Mouse (Mus musculus) hindlimb bud, embryonic 11.5 days (tissue): Measurements from ENCODE around the gene Mrc2.

Experiments
- DNase-seq: peaks from one replicate; pipeline ENCODE4 v3.0.0-alpha.2; 2012; ENCODE audit warnings: low read depth, low spot score; ENCODE audit errors: extremely low spot score

Gene Mrc2

DNA sequence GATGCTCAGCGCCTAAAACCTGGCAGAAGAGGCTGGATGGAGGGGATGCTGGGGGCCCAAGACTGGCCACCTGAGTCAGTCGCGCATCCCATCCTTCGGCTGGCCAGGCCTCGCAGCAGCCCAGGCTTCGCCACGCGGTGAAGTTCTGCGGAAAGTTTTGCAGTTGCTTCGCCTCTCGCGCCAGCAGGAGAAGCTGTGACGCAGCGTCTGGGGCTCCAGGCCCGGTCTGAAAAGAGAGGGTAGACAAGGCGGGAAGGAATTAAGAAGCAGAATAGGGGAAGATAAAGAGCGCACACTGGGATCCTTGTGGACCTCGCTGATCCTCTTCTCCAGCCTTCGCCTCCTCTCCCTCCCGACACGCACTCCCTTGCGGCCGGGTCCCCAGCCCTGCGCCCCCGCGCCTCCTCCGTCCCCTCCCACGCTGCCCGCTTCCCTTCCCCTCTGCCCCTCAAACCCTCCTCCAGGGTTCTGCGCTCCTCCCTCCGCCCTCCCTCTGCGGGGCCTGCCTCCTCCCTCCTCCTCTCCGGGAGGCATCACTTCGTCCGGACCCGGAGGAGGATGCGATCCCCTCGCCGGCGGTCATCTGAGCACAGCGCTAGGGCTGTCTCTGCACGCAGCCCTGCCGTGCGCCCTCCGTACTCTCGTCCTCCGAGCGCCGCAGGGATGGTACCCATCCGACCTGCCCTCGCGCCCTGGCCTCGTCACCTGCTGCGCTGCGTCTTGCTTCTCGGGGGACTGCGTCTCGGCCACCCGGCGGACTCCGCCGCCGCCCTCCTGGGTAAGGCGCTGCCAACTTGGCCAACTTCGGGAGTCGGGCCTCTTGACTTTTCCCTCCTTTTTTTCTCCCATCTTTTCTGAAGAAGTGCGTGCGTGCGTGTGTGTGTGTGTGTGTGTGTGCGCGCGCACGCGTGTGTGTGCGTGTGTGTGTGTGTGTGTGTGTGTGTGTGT lies at the start of gene Mrc2:
TSS of gene Mrc2 (plus strand) at position 520 of the 948 bp plus-strand sequence.
- DNase-seq, result peak; percentile 39

DNA sequence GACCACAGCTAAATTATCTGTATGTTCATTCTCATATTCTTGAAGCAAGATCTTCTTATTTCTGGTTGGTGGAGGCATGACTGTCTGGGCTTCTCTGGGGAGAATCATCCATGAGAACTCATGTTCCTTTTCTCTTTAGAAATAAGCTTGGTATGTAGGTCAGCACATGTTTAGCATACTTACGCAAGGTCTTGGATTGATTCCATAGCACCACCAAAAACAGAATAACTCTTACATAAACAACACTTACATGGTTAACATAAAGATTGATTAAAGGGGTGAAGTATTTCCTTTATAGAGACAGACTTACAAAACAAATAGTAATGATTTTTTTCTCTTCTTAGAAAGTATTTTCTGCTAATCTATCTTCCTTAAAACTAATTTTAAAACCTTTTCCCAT lies 46.1 kb upstream of the Mrc2 start:
- no peak for DNase-seq

DNA sequence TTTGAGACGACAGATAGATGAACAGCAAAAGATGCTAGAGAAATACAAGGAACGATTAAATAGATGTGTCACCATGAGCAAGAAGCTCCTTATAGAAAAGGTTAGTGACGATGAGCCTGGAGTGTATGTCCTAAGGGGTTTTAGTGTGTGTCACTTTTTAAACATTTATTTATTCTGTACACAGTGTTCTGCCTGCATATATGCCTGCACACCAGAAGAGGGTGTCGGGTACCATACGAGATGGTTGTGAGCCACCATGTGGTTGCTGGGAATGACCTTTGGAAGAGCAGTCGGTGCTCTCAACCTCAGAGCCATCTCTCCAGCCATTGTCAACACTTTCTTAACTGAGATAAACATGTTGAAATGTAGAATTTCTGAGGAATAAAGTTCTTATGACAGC lies 45.7 kb upstream of the Mrc2 start:
- DNase-seq, result no peak

DNA sequence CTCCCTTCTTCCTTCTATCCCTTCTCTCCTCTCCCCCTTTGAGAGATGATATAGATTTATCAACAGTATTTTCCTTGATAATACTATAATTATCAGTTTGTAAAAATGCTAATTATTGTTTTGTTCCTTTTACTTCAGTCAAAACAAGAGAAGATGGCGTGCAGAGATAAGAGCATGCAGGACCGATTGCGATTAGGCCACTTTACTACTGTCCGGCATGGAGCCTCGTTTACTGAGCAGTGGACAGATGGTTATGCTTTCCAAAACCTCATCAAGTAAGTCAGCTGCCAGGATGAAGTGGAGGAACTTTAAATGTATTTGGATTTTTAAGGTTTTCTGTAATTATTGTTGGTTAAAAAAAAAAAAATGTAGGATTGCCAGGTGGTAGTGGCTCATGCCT lies 45.1 kb upstream of the Mrc2 start:
- no peak for DNase-seq

DNA sequence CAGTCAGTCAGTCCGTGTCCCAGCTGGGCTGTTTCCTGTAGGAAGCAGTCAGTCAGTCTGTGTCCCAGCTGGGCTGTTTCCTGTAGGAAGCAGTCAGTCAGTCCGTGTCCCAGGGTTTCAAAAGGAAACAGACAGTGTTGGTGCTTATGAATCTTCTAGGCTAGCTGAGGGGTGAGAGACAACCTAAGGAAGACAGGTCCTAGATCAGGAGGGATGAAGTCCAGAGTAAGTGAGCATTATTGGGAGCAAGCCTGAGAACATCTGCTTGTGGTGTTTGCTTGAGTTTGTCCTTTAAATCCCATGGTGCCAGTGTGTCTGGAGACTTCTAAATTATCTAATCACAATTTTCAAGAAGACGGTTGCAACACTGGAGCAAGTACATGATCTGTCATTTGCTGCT lies 32.7 kb upstream of the Mrc2 start:
- DNase-seq, result no peak

- no peak for DNase-seq
Observed at GRCm38 (mm10) chr11:105261116-105261515, 31.3 kb upstream of the Mrc2 start.

- no peak for DNase-seq
Observed at GRCm38 (mm10) chr11:105261601-105262351, 30.7 kb upstream of the Mrc2 start.

DNA sequence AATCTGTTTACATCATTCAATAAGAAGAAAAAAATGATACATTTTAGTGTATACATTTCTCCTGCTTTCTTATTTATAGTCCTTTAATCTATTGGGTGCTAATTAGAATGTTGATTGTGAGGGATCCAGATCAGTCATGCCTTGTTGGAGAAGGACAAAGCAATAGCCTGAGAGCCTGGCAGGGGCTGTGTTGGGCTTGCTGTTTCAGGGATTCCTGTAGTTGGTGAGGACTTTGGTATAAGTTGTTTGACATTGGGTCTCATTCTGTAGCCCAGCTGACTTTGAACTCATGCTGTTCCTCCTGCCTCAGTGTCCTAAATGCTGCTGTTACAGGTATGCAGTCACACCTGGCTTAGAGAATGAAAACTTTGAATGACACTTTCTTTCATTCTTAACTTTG lies 27.9 kb upstream of the Mrc2 start:
- DNase-seq, result no peak

- no peak for DNase-seq
Observed at GRCm38 (mm10) chr11:105264988-105265387, 27.5 kb upstream of the Mrc2 start.

DNA sequence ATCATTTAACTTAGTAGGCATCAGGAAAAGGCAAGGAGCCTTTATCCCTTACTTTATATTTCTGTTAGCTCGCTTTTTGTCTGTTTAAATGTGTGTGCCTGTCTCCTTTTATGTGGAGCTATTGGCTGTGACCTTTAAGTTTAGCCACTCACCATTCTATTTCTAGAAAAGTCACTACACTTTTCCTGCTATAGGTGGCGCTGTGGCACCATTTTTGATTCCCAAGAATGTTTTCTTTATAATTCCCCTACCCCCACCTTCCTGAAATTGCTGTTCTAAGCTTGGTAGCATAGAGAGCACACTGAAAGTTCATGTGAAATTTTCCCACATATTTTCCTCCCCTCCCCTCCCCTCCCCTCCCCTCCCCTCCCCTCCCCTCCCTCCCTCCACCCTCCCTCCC lies 22.3 kb upstream of the Mrc2 start:
- peak; percentile 62 for DNase-seq

- DNase-seq, result no peak
Observed at GRCm38 (mm10) chr11:105280456-105280855, 12.0 kb upstream of the Mrc2 start.

GRCm38 (mm10) chr11:105281291-105281690 lies 11.2 kb upstream of the Mrc2 start:
- DNase-seq, result no peak

DNA sequence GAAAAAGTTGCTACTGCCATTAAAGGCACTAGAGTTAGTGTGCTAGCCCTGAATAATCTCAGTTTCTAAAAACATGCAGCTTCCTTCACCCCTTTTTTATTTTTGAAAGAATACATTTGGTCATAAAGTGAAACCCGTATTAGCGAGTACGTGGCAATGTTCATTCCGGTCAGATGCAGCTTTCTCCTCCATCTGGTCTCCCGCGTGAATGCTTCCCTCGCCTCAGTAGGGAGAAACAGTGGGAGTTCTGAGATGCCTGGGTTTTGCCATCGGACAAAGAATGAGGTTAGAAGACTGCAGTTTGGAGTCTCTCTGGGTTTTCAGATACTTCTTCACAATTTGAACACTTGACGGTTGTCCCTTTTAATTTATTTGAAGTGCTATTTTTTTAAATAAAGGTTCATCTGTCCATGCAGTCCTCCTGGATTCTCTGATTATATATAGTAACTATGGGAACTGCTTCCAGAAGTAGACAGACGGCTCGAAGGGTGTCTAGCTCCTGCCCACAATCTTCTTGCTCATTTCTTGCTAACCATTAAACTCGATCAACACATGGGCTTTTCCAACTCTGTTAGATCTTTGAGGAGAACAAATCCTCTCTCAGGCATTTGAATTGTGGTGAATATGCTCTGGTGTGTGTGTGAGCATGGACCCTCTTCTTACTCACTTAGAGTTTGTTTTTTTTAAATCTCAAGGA lies 10.5 kb upstream of the Mrc2 start:
- DNase-seq, result no peak

- DNase-seq, result no peak
Observed at GRCm38 (mm10) chr11:105282460-105282859, 10.0 kb upstream of the Mrc2 start.

DNA sequence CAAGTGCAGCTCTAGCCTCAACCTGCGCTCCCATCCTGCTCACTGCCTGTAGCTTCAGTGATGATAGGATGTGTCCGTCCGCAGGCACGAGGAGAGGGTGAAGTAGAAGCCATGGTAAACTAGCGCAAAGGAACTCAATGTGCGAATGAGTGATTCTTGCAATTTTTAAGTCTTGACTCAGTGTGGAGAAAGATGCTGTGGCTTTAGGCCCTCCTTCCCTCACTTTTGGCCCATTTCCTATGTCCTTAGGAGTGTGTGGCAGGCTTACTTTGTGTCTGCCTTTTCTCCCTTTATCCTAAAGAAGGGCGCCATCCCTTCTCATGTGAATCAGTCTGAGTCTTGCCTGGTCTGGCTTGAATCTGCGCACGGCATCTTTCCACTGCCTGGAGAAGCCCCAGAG lies 9.4 kb upstream of the Mrc2 start:
- DNase-seq, result no peak

GRCm38 (mm10) chr11:105285720-105286119 lies 6.7 kb upstream of the Mrc2 start:
- no peak for DNase-seq

DNA sequence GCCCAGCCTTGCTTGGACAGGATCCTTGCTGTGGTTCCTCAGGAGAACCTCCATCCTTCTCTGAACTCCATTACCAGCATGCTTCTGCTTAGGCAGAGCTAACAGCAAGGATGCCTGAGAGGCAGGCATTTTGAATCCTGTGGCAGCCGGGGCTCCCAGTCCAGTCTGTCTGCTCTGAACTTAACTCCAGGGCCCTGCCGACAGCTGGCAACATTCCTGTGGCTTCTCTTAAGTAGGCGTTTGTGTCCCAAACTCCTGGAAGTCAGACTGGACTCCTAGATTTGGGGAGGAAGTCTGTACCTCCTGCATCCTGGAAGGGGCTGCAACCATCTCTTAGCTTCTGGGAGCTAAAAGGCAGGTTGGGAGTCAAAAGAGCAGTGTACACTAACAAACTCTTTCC lies 3.0 kb upstream of the Mrc2 start:
- DNase-seq, result no peak

- DNase-seq, result peak; percentile 35
Observed at GRCm38 (mm10) chr11:105291681-105292123, 741 bp upstream of the Mrc2 start.

GRCm38 (mm10) chr11:105293101-105293581 lies 698 bp downstream of the Mrc2 start:
- peak; percentile 37 for DNase-seq

- DNase-seq, result no peak
Observed at GRCm38 (mm10) chr11:105293901-105294494, 1.6 kb downstream of the Mrc2 start.

- DNase-seq, result no peak
Observed at GRCm38 (mm10) chr11:105296084-105296483, 3.6 kb downstream of the Mrc2 start.
